Mouse (Mus musculus) spleen, adult 2 months (tissue): ENCODE data around the gene Lgr4. TPM values are rescaled to one million over a fixed set of nuclear protein-coding genes. Genes with fewer than 3 reads are reported as not detected.

ENCODE experiments used
- DNase-seq, 2 experiments: peaks; one replicate each; pipeline versions ENCODE4 v3.0.0 to v3.0.0-alpha.2; 2012 to 2021; ENCODE audit warnings: low spot score in 2 of 2, low read depth in 1 of 2
- H3K27ac ChIP-seq: fragments of 200-500 bp; 2 replicates; pipeline ENCODE4 v1.5.1; 2012; ENCODE audit warnings: low read length, inconsistent platforms; ENCODE audit not compliant: insufficient read depth
- H3K27me3 ChIP-seq: fragments of 200-500 bp; 2 replicates; pipeline ENCODE4 v1.6.1; 2012; ENCODE audit warnings: mild to moderate bottlenecking, moderate library complexity, low read length, inconsistent platforms; ENCODE audit not compliant: control insufficient read depth, insufficient read depth
- H3K36me3 ChIP-seq: fragments of 200-500 bp; 2 replicates; pipeline ENCODE4 v1.6.1; 2012; ENCODE audit warnings: mild to moderate bottlenecking, low read length, inconsistent platforms; ENCODE audit not compliant: control insufficient read depth, insufficient read depth
- H3K4me1 ChIP-seq: fragments of 200-500 bp; 2 replicates; pipeline ENCODE4 v1.6.1; 2011; ENCODE audit warnings: inconsistent platforms; ENCODE audit not compliant: control insufficient read depth, insufficient read depth, insufficient read length
- H3K4me3 ChIP-seq: fragments of 200-500 bp; 2 replicates; pipeline ENCODE4 v1.5.1; 2011; ENCODE audit warnings: mild to moderate bottlenecking, inconsistent platforms; ENCODE audit not compliant: insufficient read depth, insufficient read length; ENCODE audit errors: extremely low read depth
- CTCF ChIP-seq: fragments of 200-500 bp; IDR thresholded peaks from 2 replicates; pipeline ENCODE4 v1.5.1; 2011; ENCODE audit warnings: mild to moderate bottlenecking, inconsistent platforms; ENCODE audit not compliant: insufficient read depth, insufficient read length, insufficient replicate concordance; ENCODE audit errors: extremely low read depth
- POLR2A ChIP-seq: fragments of 200-500 bp; IDR thresholded peaks from 2 replicates; pipeline ENCODE4 v1.6.1; 2011; ENCODE audit warnings: low read depth, low read length, inconsistent platforms
- WGBS: fragments of 180-500 bp; shearing (Covaris S2); methylation state at CpG from one replicate; pipeline ENCODE4 v1.1.7; 2018; 5-methylcytosine and 5-hydroxymethylcytosine counted together
- polyA plus RNA-seq: library from polyadenylated mRNA; depleted of rRNA; stranded (reverse); fragments of >200 nt; gene quantifications from 2 replicates; pipeline ENCODE4 v1.2.3, GENCODE M21; 2012

Lgr4 gene
- polyA plus RNA-seq, 1 experiment: 0.65 TPM

GRCm38 (mm10) chr2:109935754-109936409 is 18.4 kb downstream of the Lgr4 start:
- Histone ChIP-seq H3K27ac (no peak overlapping the region), H3K36me3 (no peaks in the 10 kb centered on the region), H3K4me1 (no peaks in the 10 kb centered on the region), H3K27me3 (peaks cover 1% of the 10 kb centered on the region; the same call in 1 of the 2 replicates), H3K4me3 (no peak overlapping the region)
- 82% methylated on average over 11 of the region's 11 CpGs for WGBS
- no peak for TF ChIP-seq CTCF
- TF ChIP-seq POLR2A: no peak
- DNase-seq: no peak

GRCm38 (mm10) chr2:109936410-109936755 is 18.9 kb downstream of the Lgr4 start:
- no peak for TF ChIP-seq CTCF
- TF ChIP-seq POLR2A: no peak
- Histone ChIP-seq H3K27ac (no peak overlapping the region), H3K4me1 (no peaks in the 10 kb centered on the region), H3K4me3 (no peak overlapping the region), H3K36me3 (no peaks in the 10 kb centered on the region), H3K27me3 (peaks cover 1% of the 10 kb centered on the region; the same call in 1 of the 2 replicates)
- DNase-seq: no peak
- WGBS: 77% methylated on average over 2 of the region's 2 CpGs

- H3K27ac ChIP-seq: no peak overlapping the region
- H3K4me1 ChIP-seq: no peaks in the 10 kb centered on the region
- 80% methylated on average over 5 of the region's 5 CpGs for WGBS
- TF ChIP-seq CTCF: no peak
- TF ChIP-seq POLR2A: no peak
- no peak for DNase-seq
- no peaks in the 10 kb centered on the region for H3K27me3 ChIP-seq
- no peak overlapping the region for H3K4me3 ChIP-seq
- no peaks in the 10 kb centered on the region for H3K36me3 ChIP-seq
Measured at GRCm38 (mm10) chr2:109941973-109942444, 24.6 kb downstream of the Lgr4 start.

- WGBS: 88% methylated on average over 8 of the region's 8 CpGs
- TF ChIP-seq POLR2A (no peak), CTCF (no peak)
- H3K4me1 ChIP-seq: no peaks in the 10 kb centered on the region
Measured at GRCm38 (mm10) chr2:109942810-109943570, 25.5 kb downstream of the Lgr4 start.

GRCm38 (mm10) chr2:109944995-109945394 is 27.5 kb downstream of the Lgr4 start:
- WGBS: 89% methylated on average over 9 of the region's 9 CpGs
- no peak overlapping the region for H3K4me3 ChIP-seq
- DNase-seq: no peak

More at GRCm38 (mm10) chr2:109942810-109943570, 25.5 kb downstream of the Lgr4 start:
- DNase-seq: no peak
- Histone ChIP-seq H3K27ac (no peak overlapping the region), H3K4me3 (no peak overlapping the region), H3K27me3 (no peaks in the 10 kb centered on the region), H3K36me3 (no peaks in the 10 kb centered on the region)

GRCm38 (mm10) chr2:109945532-109945931 is 28.1 kb downstream of the Lgr4 start:
- Histone ChIP-seq H3K27ac (no peak overlapping the region), H3K36me3 (no peaks in the 10 kb centered on the region), H3K4me3 (no peak overlapping the region), H3K27me3 (no peaks in the 10 kb centered on the region), H3K4me1 (no peaks in the 10 kb centered on the region)
- WGBS: 89% methylated on average over 4 of the region's 4 CpGs
- no peak for DNase-seq
- no peak for TF ChIP-seq POLR2A
- no peak for TF ChIP-seq CTCF

More at GRCm38 (mm10) chr2:109944995-109945394, 27.5 kb downstream of the Lgr4 start:
- no peaks in the 10 kb centered on the region for H3K4me1 ChIP-seq
- no peaks in the 10 kb centered on the region for H3K27me3 ChIP-seq
- H3K27ac ChIP-seq: no peak overlapping the region
- TF ChIP-seq CTCF: no peak
- no peak for TF ChIP-seq POLR2A
- no peaks in the 10 kb centered on the region for H3K36me3 ChIP-seq
